Comparison of ENCODE assay signal across 8 mouse cellular contexts in the genomic region with DNA sequence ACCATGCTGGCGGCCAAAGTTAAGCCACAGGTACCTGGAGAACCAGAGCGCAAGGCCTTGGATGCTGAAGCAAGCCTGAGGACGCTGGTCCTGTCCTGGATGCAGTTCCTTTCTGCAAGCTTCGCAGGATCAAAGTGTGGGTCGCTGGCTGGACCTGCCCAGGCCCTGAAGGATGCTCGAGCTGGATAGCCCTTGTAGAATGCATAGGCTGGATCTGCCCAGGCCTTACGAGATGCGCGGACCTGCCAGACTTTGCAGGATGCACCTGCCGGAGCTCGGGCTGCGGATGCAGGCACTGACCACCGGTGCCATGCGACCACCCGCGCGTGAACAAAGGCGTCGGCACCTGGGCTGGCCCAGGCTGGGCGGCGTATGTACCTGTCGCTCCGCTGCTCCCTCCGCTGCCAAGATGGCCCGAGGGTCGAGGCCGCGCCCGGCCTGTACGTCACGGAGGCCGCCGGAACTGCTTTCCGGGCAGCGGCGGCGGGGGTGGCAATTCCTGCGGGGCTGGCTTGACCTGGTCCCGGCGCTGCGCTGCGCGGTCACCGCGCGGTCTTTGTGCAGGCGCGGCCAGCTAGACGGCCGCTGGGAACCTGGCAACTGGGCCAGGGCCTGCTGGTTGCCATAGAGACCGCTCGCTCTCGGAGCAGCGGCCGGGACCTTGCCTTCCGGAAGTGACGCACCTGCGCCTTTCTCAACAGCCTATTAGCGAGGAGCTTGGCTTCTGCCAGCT. TPM values are rescaled to one million over a fixed set of nuclear protein-coding genes. Genes with fewer than 3 reads are reported as not detected.
A peak's percentile ranks its signal among the peaks of the same experiment; 100 is the strongest.
DNase-seq lines count a peak whose midpoint lies in the region; ATAC-seq and TF ChIP-seq lines count a peak whose summit lies in the region.

A gene (minus strand): TSS at position 635 of the 733 bp plus-strand sequence.

- peak within 1 kb of the TSS; percentile 71 for H3K4me2 ChIP-seq in hindbrain, postnatal 0 days (ENCODE audit: low read depth, low read length)

- peak within 1 kb of the TSS; percentile 74 for H3K9ac ChIP-seq in hindbrain, postnatal 0 days (replicated peaks; ENCODE audit: low read length)

- H3K9me3 ChIP-seq in hindbrain, postnatal 0 days (ENCODE audit: low read length), result no peaks in the 10 kb centered on the region

- ATAC-seq in hindbrain, postnatal 0 days, result peak; percentile 96

- WGBS in hindbrain, postnatal 0 days, result 11% methylated on average over 47 of the region's 59 CpGs

- TF ChIP-seq CTCF in hindbrain, postnatal 0 days (IDR thresholded peaks at IDR 0.05; ENCODE audit: low read depth), result no peak

- H3K27ac ChIP-seq in hindbrain, postnatal 0 days, result peak within 1 kb of the TSS; percentile 89

- peak; percentile 89 for DNase-seq in ZHBTc4 (ENCODE audit: low read depth, low spot score)
- DNase-seq in cerebellum, postnatal 4 days (ENCODE audit: low spot score in 2 of 2), result peak; percentile 69 to 86
- peak; percentile 67 to 86 for DNase-seq in gastrocnemius, adult 8-10 months (ENCODE audit: low spot score in 2 of 2)
- peak; percentile 96 for DNase-seq in hindbrain, postnatal 0 days (ENCODE audit: low spot score)
- DNase-seq in left cerebral cortex, adult 11 months (ENCODE audit: low spot score), result peak; percentile 85
- peak; percentile 87 for DNase-seq in lung, postnatal 25 days (ENCODE audit: low spot score)
- peak; percentile 94 for DNase-seq in retina, embryonic 14.5 days (ENCODE audit: low spot score)
- peak; percentile 81 for DNase-seq in thymus, postnatal 25 days

- H3K4me1 ChIP-seq in hindbrain, postnatal 0 days (ENCODE audit: insufficient read depth, low read length), result peaks cover 8% of the 10 kb centered on the region

- H3K4me3 ChIP-seq in hindbrain, postnatal 0 days (ENCODE audit: low read length), result peak within 1 kb of the TSS; percentile 54

- H3K36me3 ChIP-seq in hindbrain, postnatal 0 days (ENCODE audit: insufficient read depth, low read length), result no peaks in the 10 kb centered on the region; the same call in 1 of the 2 replicates

- no peaks in the 10 kb centered on the region; the same call in 1 of the 2 replicates for H3K27me3 ChIP-seq in hindbrain, postnatal 0 days (ENCODE audit: insufficient read depth, low read length)

RNA-seq across cellular contexts. Expression of the gene that starts here (rescaled TPM):
- total RNA-seq in gastrocnemius, adult 8-10 months (2022), result 1 to 10 TPM; 2.9 to 4.9 (median 3.7) TPM
- 77.9 and 80.7 TPM in 2 replicates for total RNA-seq in hindbrain, postnatal 0 days (2014; rRNA removed)
- polyA plus RNA-seq in hindbrain, postnatal 0 days (2015; fragmentation: Nextera tagmentation; extraction: Ambion mirVana), result 39.1 and 39.9 TPM in 2 replicates

Comparison
In these comparisons a context has a peak if more than half of its experiments do, and no peak if none do; other contexts are left out.
1. Peak in every context shown above with its lines: DNase-seq, ATAC-seq, H3K4me3 ChIP-seq and H3K27ac ChIP-seq.
2. RNA of the gene that starts here (total RNA-seq): 77.9 to 80.7 TPM in hindbrain, postnatal 0 days; 2.9 to 4.9 TPM in gastrocnemius, adult 8-10 months; every median in the first group is over 10 times any median in the second.